Mouse (Mus musculus) cerebellum, adult 9-11 months (tissue): ENCODE data around the gene Gngt1.

Experiments
- DNase-seq: peaks from one replicate; pipeline ENCODE4 v3.0.0; 2022

The Gngt1 gene

DNA sequence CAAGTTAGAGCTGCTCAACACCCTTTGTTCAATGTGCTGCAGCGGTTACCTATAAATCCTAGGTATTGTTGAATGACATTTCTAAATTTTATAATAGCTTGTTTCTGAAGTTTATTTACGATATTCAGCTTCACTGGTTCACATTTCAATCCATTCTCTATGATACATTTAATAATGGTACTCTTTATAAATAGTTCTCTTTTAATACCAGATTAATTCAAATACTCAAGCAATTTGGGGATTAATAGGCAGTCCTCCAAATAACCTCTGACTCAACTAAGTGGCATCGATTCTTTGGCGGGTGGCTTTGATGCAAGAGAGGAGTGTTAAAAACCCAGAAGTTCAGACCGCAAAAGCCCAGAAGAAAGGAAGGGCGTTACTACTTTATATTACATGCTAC, at the start of gene Gngt1:
TSS of gene Gngt1 (plus strand) at position 301 of the 400 bp plus-strand sequence.
- no peak for DNase-seq

DNA sequence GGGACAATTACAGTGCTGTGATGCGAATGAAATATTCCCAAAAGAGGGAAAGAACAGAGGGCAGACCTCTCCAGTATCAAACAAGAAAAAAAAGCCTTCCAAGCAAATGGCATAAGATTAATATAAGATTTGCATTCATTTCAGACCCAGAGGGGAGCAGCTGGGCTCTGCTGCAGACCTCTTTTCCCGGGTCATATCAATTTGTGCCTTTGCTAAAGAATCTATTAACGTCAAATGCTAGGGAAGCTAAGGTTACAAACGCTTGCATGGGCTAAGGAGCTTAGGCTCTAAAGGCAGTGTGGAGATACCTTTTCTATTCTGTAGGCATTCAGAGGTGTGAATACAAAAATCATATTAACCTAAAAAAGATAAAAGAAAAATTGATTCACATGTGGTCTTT, 38.6 kb upstream of the Gngt1 start:
- no peak for DNase-seq

DNA sequence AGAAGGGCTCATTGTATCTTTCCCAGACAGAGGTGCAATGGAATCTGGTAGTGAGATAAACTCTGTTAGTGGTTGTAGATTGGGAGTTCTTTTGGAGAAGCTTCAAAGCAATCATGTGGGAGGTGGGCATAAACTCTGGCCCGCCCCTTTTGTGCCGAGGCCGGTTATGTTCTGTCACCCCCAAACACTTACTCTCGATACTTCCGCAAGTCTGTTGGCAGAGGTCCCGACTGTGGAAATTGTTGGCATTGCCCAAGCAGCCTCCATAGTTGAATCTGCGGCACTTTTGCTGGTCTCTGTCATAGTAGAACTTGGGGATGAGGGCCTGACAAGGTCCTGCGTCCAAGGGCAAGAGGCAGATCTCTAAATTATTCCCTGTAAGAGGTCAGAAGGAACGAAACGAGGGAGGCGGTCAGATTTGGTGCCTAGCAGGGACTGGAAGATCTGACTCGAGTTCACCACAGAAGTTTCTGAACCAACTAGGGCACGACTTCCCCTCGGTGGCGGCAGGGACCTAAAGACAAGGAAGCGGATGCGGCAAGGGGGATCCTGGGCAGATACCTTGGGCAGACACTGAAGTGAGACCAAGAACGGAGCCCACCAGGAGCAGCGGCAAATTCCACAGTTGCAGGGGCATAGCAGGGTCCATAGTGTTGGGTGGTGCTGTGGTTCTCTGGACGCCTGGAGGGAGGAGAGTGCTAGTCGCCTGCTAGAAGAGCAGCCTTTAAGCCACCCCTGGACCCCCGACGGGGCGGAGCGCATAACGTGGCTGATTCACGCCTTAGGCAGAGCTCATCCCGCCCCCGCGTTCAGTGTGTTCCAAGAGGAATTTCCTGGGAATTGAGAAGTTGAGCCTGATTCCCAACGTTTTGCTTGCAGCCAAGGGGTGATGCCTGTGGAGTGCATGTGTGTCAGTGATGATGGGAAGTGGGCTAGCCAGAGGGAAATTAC, 25.6 kb upstream of the Gngt1 start:
- DNase-seq, result no peak

DNA sequence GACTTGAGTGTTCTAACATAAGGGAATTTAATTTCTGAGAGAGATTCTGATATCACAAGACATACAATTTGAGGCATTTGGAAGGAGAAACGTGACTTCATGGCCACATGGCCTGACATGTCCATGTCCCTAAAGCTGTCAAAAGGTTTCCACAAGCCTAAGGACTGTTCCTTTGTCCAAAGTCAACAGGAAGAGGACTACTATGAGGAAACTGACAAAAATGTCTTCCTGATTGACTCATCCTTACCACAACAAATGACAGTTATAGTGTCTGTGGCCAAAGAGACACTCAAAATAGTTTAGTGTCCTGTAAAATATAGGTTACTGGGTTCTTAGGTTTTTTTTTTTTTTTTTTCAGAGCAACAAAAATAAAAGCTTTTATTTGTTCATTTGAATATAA, 19.9 kb upstream of the Gngt1 start:
- no peak for DNase-seq

DNA sequence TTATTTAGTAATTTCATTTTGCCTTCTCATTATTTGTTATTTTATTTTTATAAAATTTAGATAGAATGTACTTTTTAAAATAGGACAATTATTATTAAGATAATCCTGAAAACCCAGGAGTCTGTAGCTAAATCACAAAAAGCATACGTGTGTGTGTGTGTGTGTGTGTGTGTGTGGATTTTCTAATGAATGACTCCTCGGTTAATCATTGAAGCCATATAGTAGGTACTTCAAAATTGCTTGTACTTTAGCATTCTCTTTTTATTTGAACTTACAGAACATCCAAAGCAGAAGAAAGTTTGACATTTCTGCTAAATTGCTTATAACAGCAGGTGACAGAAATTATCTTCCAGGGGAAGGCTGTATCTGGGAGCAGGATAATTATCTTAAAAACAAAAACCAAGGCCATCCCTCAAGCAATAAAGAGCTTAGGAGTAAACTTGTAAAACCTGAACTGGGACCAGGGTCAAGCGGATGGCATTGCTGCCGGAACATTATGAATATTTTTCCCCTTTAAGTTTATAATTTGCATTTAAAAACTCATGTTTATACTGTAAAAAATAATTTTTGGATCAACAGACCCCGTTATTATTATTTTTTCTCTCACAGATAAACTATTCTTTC, 10.8 kb upstream of the Gngt1 start:
- no peak for DNase-seq

DNA sequence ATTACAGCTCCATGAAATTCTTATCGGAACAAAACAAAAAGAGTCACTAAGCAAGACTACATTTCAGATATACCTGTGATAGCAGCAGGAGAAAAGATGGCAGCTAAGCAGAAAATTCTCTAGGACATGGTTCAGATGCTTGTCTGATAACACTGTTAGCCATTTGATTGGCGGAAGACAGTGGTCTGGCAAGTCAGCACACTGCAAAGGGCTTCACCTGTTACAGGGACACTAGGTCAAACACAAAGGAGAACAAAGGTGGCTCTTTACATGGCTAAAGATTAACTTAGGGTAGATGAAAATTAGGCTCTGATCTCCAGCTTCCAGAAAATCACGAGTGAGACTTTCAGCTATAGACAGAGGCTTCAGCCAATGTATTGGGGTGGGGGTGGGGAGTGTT, 4.8 kb upstream of the Gngt1 start, which contains the start of gene Tfpi2:
TSS of gene Tfpi2 (minus strand) at position 170 of the 400 bp plus-strand sequence.
- no peak for DNase-seq

DNA sequence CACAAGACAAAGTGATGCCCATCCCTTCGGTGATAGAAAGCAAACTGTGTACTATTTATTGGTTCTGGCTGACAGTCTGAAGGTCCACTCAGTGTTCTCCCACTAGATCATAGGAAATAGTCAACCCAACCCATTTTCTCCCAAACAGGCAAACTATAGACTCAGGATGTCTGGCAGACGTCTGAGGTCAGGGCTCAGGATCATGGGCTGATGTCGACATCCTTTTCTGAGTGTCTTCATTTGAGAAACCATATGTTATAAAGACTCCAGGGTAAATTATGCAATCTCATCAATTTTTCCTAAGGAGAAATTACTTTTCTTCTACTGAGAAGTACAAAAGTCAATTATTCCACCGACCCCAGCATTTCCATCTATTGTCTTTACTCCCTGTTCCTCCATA, 4.5 kb downstream of the Gngt1 start:
- DNase-seq, result no peak

DNA sequence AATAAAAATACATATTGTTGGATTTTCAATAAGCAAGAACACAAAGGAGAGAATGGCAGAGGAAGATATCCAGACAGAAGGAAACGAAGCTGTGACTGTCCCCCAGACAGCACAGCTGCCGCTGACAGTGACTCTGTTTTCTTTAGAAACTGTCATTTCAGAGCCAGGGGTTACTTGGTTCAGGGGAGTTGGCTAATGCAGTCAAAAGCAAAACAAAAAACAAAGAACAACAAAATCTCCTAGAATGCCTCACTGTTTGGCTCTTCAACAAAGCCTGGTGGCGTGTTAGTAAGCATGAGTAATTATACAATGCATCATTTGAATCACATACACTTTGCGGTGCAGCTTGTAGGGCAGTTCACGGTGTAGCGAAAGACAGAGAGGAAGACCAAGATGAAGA, 5.7 kb downstream of the Gngt1 start:
- no peak for DNase-seq

DNA sequence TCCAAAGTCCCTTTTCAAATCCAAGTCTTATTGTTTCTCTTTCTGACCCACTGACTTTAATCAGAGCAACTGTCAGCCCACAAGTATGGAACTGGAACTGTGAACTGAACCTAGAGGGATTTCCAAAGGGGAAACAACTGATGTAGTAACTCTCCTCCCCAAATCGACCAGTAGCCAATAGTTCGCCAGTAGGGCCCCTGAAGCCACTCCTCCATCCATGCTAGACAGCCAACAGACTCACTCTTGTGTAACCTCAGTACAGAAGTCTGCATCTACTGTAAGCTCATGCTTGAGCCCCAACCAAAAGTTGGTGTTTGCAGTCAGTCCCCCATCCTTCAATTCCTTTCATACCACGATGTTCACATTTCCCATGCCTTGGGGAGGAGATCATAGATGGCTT, 7.1 kb downstream of the Gngt1 start:
- DNase-seq, result no peak

DNA sequence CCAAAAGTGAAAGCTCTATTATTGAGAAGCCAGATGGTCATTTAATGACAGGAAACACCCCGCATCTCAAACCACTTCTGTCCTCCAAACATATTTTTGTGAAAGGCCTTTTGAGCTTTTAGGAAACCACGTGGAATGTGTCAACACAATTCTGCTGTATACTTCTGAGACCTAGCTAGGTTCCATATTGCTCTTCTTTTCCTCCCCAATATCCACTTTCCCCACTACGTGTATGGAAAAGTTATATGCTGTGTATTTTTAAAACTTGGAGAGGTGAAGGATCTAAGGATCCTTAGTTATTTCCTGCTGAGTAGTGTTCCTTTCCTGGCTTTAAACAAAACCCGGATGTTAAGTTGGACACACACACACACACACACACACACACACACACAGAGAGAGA, 9.9 kb downstream of the Gngt1 start:
- DNase-seq, result no peak

DNA sequence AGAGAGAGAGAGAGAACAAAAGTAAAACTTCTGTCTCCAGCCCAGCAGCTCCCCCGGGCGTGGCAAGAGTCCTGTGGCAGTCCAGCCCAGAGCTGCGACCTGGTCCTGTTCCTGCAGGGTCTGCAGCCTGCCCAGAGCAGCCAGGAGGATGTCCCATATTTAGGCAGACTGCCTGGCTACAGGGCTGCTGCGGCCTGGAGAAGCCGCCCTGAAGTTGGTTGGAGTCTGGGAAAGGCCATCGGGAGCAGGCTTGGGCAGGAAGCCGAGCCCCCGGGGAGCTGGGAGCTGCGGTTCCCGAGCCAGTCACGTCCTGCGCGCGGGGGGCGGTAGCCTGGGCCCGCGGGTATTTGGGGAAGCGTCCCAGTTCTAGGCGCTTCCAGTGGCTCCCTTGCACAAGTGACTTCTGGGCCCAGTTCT, 10.3 kb downstream of the Gngt1 start, which contains the start of gene Gng11:
TSS of gene Gng11 (plus strand) at position 15 of the 417 bp plus-strand sequence.
- DNase-seq, result peak; percentile 23

DNA sequence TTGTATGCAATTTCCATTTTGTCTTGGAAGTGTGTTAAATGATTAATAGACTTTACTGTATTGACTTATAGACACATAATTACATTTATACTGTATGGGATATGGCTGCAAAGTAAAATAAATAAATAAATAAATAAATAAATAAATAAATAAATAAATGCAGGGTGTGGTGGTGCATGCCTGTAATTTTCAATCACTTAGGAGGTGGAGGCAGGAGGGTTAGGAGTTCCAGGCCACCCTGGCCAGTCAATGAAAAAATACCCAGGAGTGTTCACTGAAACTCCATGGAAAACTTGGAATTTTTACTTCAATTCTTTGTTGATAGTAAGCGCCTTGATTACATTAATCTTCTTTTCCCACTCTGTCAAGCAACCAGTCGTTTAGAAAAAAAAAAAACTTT, 11.2 kb downstream of the Gngt1 start:
- DNase-seq, result no peak

DNA sequence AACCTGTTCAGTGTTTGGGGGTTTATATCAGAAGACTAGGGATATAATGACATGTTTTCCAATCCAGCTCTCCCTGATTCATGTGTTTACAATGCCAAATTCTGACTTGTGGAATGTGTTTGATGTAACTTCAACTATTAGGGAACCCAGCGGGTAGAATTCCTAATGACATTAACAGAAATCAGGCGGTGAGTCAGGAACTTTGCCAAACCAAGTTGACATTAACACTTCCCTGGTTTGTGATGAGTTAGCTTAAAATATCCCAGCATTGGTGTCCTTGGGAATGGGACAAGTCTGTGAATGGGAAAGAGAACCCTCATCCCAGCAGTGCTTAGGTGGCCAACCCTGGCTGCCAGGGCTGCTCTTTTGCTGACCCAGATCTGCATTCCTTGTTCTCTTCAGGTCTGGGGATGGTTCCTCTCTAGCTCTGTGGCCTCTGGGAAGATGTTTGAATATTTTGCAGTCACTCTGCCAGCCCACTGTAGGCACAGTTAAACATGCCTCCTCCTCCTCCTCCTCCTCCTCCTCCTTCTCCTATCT, 15.0 kb downstream of the Gngt1 start:
- DNase-seq, result no peak

DNA sequence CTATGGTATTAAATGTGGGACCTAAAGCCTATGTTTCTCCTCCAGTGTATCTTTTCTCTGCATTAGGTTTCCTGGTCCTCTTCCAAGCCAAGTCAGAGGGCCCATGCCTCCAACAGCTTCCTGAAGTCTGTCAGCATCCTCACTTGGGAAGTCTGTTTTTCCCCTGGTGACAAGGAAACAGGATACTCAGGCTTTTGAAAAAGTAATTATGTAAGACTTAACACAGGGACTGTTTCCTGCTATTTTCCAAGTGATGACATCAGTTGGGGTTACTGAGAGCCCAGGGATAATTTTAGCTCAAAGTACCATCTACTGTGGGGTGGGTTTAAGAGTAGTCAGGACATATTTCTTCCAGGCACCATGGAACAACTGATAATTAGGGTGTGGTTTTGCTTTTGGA, 16.0 kb downstream of the Gngt1 start:
- DNase-seq, result no peak

DNA sequence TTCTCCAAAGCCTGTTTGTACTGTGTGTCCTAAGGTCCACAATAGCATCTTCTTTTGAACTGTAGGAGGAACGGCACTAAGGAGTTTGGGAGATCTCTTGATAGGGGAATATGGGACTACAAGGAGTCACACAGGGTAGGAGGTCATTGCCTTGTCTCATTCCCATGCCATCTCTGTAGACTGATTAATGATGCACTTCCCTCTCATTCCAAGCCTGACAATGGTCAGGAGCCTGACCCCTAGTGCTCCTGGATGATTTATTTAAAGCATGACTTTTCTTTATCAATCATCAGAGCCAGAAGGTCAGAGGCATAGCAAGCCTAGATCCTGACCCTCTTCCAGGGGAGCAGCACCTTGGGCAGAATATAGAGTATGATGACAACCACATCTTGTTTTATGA, 29.1 kb downstream of the Gngt1 start:
- no peak for DNase-seq

DNA sequence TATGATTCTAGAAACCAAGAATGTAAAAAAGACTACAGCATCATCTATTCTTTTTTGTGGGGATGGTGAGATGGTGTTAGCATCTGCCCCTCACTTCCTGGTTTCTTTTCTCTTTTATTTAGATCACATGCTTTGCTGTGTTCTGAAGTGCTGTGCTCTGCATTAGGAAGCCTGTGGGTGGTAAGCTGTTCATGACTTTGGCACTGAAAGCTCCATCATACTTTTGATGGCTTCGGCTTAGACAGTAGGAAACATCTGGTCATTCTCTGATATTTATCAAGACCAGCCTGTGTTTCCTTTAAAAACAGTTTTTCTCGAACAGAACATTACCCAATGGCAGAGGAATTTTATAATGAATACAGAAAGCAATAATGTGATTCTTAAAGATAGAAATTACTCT, 32.8 kb downstream of the Gngt1 start:
- no peak for DNase-seq

DNA sequence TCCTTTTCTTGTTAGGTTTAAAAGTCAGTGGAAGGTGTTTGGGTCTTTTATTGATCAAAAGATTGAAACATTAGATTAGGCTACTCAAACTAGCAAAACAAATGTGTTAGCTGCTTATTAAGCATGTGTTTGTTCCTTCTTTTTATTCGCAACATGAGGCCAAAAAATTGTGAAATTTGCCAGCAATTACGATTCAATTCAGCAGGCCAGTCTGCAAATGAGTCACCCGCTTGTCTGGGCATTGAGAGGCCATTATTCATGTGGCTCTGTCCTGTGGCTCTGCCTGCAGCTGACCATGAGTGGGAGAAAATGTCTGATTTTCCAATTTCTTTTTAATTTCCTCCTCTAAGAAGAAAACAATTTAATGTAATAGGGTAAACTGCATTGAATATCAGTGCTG, 37.4 kb downstream of the Gngt1 start:
- no peak for DNase-seq

DNA sequence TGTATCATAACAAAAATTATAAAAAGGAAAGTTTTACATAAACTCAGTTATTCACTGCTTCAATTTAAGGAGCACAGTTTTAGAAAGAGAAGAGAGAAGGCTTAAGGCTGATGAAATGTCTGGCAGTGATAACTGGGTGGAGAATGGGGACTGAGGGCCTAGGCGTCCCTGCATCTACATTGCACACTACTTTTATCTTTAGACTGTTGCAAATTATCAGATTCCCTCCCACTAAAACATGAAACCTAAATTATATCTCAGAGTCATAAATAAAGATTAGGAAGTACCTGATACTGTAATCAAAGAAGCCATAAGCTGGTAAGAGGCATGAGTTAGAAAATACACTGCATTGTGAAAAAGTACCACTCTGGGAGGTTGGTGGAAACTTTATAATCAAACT, 48.2 kb downstream of the Gngt1 start:
- no peak for DNase-seq
